Mouse (Mus musculus) thymus, adult 2 months (tissue): ENCODE results near the gene Def8. TPM values are rescaled to one million over a fixed set of nuclear protein-coding genes. Genes with fewer than 3 reads are reported as not detected.

Source experiments
- DNase-seq: peaks from one replicate; pipeline ENCODE4 v3.0.0; 2021
- H3K27ac ChIP-seq: fragments of 200-500 bp; 2 replicates; pipeline ENCODE4 v1.5.1; 2012; ENCODE audit warnings: low read length, control low read depth; ENCODE audit not compliant: control insufficient read depth, insufficient read depth
- H3K27me3 ChIP-seq: fragments of 200-500 bp; 2 replicates; pipeline ENCODE4 v1.6.1; 2012; ENCODE audit warnings: mild to moderate bottlenecking, low read length, moderate library complexity, mixed read lengths; ENCODE audit not compliant: control insufficient read depth, insufficient read depth
- H3K36me3 ChIP-seq: fragments of 200-500 bp; 2 replicates; pipeline ENCODE4 v1.6.1; 2012; ENCODE audit warnings: mild to moderate bottlenecking, low read length, moderate library complexity; ENCODE audit not compliant: control insufficient read depth, insufficient read depth
- H3K4me1 ChIP-seq: fragments of 200-500 bp; replicated peaks from 2 replicates; pipeline ENCODE4 v1.6.1; 2012; ENCODE audit warnings: low read length; ENCODE audit not compliant: control insufficient read depth, insufficient read depth
- H3K4me3 ChIP-seq: fragments of 200-500 bp; 2 replicates; pipeline ENCODE4 v1.5.1; 2012; ENCODE audit warnings: mild to moderate bottlenecking, low read length, control low read depth, moderate library complexity; ENCODE audit not compliant: control insufficient read depth, insufficient read depth
- CTCF ChIP-seq: fragments of 200-500 bp; IDR thresholded peaks from 2 replicates; pipeline ENCODE4 v1.5.1; 2012; ENCODE audit warnings: mild to moderate bottlenecking, control low read depth, low read length, moderate library complexity, borderline replicate concordance; ENCODE audit not compliant: control insufficient read depth, poor library complexity, insufficient read depth; ENCODE audit errors: extremely low read depth
- POLR2A ChIP-seq: fragments of 200-500 bp; IDR thresholded peaks from 2 replicates; pipeline ENCODE4 v1.6.1; 2012; ENCODE audit warnings: mild to moderate bottlenecking, low read length, control low read depth, moderate library complexity; ENCODE audit not compliant: control insufficient read depth, poor library complexity, insufficient read depth; ENCODE audit errors: extremely low read depth
- WGBS: fragments of 180-500 bp; shearing (Covaris S2); methylation state at CpG from one replicate; pipeline ENCODE4 v1.1.7; 2018; 5-methylcytosine and 5-hydroxymethylcytosine counted together
- polyA plus RNA-seq: library from polyadenylated mRNA; depleted of rRNA; stranded (reverse); fragments of >200 nt; gene quantifications from 2 replicates; pipeline ENCODE4 v1.2.3, GENCODE M21; 2012

The Def8 gene
- polyA plus RNA-seq, 1 experiment, result 32.6 TPM

GRCm38 (mm10) chr8:123384883-123385540 lies 38.3 kb upstream of the Def8 start:
- TF ChIP-seq CTCF (no peak), POLR2A (no peak)
- no peaks in the 10 kb centered on the region for H3K27me3 ChIP-seq
- WGBS, result 64% methylated on average over 9 of the region's 9 CpGs
- peak overlapping the region; percentile 5; the same call in 1 of the 2 replicates for H3K27ac ChIP-seq
- H3K4me3 ChIP-seq, result no peak overlapping the region
- H3K4me1 ChIP-seq, result no peaks in the 10 kb centered on the region; the same call in 1 of the 2 replicates
- peak; percentile 60 for DNase-seq
- H3K36me3 ChIP-seq, result peaks cover 64% of the 10 kb centered on the region

- Histone ChIP-seq H3K4me3 (no peak overlapping the region), H3K27ac (no peak overlapping the region), H3K27me3 (no peaks in the 10 kb centered on the region), H3K4me1 (no peaks in the 10 kb centered on the region; the same call in 1 of the 2 replicates), H3K36me3 (peaks cover 75% of the 10 kb centered on the region)
- DNase-seq, result no peak
- 90% methylated on average over 3 of the region's 3 CpGs for WGBS
- TF ChIP-seq CTCF (no peak), POLR2A (no peak)
Observed at GRCm38 (mm10) chr8:123387041-123387440, 36.3 kb upstream of the Def8 start.

GRCm38 (mm10) chr8:123387801-123388200 lies 35.5 kb upstream of the Def8 start:
- no peak overlapping the region for H3K4me3 ChIP-seq

DNA sequence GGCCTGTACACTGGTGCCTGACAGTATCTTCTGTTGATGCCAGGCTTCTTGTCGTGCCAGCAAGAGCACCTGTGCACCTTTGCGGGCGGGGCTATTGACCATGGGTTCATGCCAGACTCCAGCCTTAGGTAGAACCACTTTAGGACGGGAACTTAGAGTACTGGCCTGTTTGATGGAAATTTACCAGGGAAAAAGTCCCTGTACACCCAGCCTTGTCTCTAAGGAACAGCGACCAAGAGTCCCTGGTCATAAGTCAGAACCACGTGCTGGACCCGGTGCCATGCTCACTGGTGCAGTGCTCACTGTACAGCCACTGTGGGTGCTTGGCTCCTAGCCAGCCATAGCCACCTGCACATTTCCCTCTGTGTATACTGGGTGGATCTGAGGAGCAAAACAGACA lies 34.3 kb upstream of the Def8 start:
- Histone ChIP-seq H3K4me3 (no peak overlapping the region), H3K27me3 (no peaks in the 10 kb centered on the region), H3K4me1 (peaks cover under 1% of the 10 kb centered on the region), H3K36me3 (peaks cover 73% of the 10 kb centered on the region), H3K27ac (no peak overlapping the region)
- 84% methylated on average over 7 of the region's 7 CpGs for WGBS
- DNase-seq, result no peak
- TF ChIP-seq POLR2A (no peak), CTCF (no peak)

More at GRCm38 (mm10) chr8:123387801-123388200, 35.5 kb upstream of the Def8 start:
- no peaks in the 10 kb centered on the region for H3K27me3 ChIP-seq
- H3K36me3 ChIP-seq, result peaks cover 73% of the 10 kb centered on the region
- H3K4me1 ChIP-seq, result no peaks in the 10 kb centered on the region; the same call in 1 of the 2 replicates
- no peak for TF ChIP-seq CTCF
- TF ChIP-seq POLR2A, result no peak
- no peak for DNase-seq
- WGBS, result 98% methylated on average over 8 of the region's 8 CpGs
- H3K27ac ChIP-seq, result no peak overlapping the region

DNA sequence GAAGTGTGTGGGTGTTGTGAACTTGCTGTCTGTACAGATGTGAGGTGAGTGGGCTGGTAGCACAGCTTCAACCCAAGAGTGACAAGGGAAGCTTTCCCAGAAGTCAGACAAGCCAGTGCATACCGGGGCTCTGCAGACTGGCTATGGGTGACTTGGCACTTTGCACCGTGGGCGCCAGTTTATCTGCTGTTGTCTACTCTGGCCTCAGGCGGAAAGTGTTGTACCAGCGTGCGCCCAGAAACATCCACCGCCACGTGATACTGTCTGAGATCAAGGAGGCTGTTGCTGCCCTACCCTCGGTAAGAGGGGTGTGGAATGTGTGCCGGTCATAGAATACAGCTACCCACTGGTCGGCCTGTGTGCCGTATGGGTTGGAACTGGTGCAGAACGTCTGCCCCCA lies 25.0 kb upstream of the Def8 start:
- Histone ChIP-seq H3K36me3 (peaks cover 38% of the 10 kb centered on the region), H3K27ac (no peak overlapping the region), H3K4me1 (peaks cover 75% of the 10 kb centered on the region), H3K27me3 (no peaks in the 10 kb centered on the region), H3K4me3 (no peak overlapping the region)
- TF ChIP-seq CTCF (no peak), POLR2A (no peak)
- WGBS, result 43% methylated on average over 13 of the region's 13 CpGs
- DNase-seq, result no peak

DNA sequence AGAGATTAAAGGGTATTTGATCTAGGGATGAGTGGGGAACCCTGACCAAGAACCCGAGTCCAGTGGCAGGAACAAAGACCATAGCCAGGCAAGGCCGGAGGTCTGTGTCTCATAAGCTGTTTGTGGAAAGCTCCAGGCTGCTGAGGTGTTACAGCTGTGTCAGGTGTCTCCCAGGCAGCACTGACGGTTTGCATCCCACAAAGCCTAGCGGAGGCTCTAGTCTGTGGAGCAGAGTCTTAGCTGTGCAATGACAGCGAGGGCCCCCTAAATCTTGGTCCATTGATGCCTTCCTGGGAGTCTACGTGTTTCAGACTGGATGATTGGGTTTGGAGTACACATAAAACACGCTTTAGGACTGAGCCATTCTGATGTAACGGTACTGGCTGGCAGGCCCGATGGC lies 21.4 kb upstream of the Def8 start:
- 43% methylated on average over 9 of the region's 9 CpGs for WGBS
- Histone ChIP-seq H3K27me3 (no peaks in the 10 kb centered on the region), H3K36me3 (peaks cover 10% of the 10 kb centered on the region; the same call in 1 of the 2 replicates), H3K27ac (peak overlapping the region; percentile 70), H3K4me1 (peaks cover 97% of the 10 kb centered on the region), H3K4me3 (no peak overlapping the region)
- TF ChIP-seq CTCF, result no peak
- no peak for TF ChIP-seq POLR2A
- no peak for DNase-seq

- WGBS, result 92% methylated on average over 9 of the region's 9 CpGs
- H3K27me3 ChIP-seq, result no peaks in the 10 kb centered on the region
- H3K36me3 ChIP-seq, result peaks cover 6% of the 10 kb centered on the region; the same call in 1 of the 2 replicates
- DNase-seq, result no peak
- no peak for TF ChIP-seq CTCF
- no peak for TF ChIP-seq POLR2A
- peak overlapping the region; percentile 70 for H3K27ac ChIP-seq
- H3K4me3 ChIP-seq, result no peak overlapping the region
- H3K4me1 ChIP-seq, result peaks cover 97% of the 10 kb centered on the region
Observed at GRCm38 (mm10) chr8:123402730-123403326, 20.5 kb upstream of the Def8 start.
